Mouse (Mus musculus): ENCODE measurements at regions not wholly inside any gene's neighbourhood (a gene's known extent, or its start where the extent isn't known, plus 50 kb on each side); places are given as distances from the start of the nearest gene placed in this dataset.

GRCm38 (mm10) chr15:38130632-38131028 is 705.3 kb downstream of the 4930447A16Rik start:
- TF ChIP-seq CTCF (IDR thresholded peaks at IDR 0.05; ENCODE audit: borderline replicate concordance, insufficient read depth, low read length) = no peak
- no peak for TF ChIP-seq POLR2A (IDR thresholded peaks at IDR 0.05; ENCODE audit: low read depth, low read length)

All from embryonic fibroblast, embryonic 13.5 days (primary cell).